Mouse (Mus musculus): ENCODE data around the gene Il17f.

- TF ChIP-seq CTCF (IDR thresholded peaks at IDR 0.05; ENCODE audit: low read depth, low read length) (no peak), POLR2A (IDR thresholded peaks at IDR 0.05; ENCODE audit: borderline replicate concordance, low read depth, low read length) (no peak)
Observed at GRCm38 (mm10) chr1:20736572-20736971, 53.8 kb downstream of the Il17f start.
